Mouse (Mus musculus) midbrain, embryonic 10.5 days (tissue): ENCODE measurements around the gene Cd59b. TPM values are rescaled to one million over a fixed set of nuclear protein-coding genes. Genes with fewer than 3 reads are reported as not detected.
A peak's percentile ranks its signal among the peaks of the same experiment; 100 is the strongest.
"Not testable (repeated sequence)": the region's sequence is repeated elsewhere in the genome, so short reads cannot be mapped to it uniquely, and the experiment has no call there.

ENCODE experiments used
- DNase-seq: peaks from one replicate; pipeline ENCODE4 v3.0.0-alpha.2; 2017; ENCODE audit warnings: low spot score
- H3K27ac ChIP-seq: fragments of 300-500 bp; sonication (generic); replicated peaks from 2 replicates; pipeline ENCODE4 v1.5.1; 2016; ENCODE audit warnings: mild to moderate bottlenecking
- H3K27me3 ChIP-seq: fragments of 300-500 bp; sonication (generic); 2 replicates; pipeline ENCODE4 v1.6.1; 2016; ENCODE audit warnings: low read depth, mild to moderate bottlenecking; ENCODE audit not compliant: poor library complexity, severe bottlenecking
- H3K36me3 ChIP-seq: fragments of 300-500 bp; sonication (generic); 2 replicates; pipeline ENCODE4 v1.6.1; 2016; ENCODE audit warnings: mild to moderate bottlenecking, moderate library complexity
- H3K4me1 ChIP-seq: fragments of 300-500 bp; sonication (generic); 2 replicates; pipeline ENCODE4 v1.6.1; 2016
- H3K4me3 ChIP-seq: fragments of 300-500 bp; sonication (generic); 2 replicates; pipeline ENCODE4 v1.5.1; 2016; ENCODE audit warnings: mild to moderate bottlenecking, moderate library complexity
- H3K9me3 ChIP-seq: fragments of 300-500 bp; sonication (generic); replicated peaks from 2 replicates; pipeline ENCODE4 v1.6.1; 2016; ENCODE audit warnings: mild to moderate bottlenecking
- WGBS: fragments of 180-500 bp; shearing (Covaris S2); methylation state at CpG from one replicate; pipeline ENCODE4 v1.1.7; 2016; 5-methylcytosine and 5-hydroxymethylcytosine counted together
- polyA plus RNA-seq: library from polyadenylated mRNA; unstranded; fragments of >200 nt; fragmentation: Nextera tagmentation; extraction: Ambion mirVana; gene quantifications from 2 replicates; pipeline ENCODE4 v1.2.1, GENCODE M21; 2016

Gene Cd59b
- polyA plus RNA-seq, 1 experiment from 2014 or later, result 3.6 TPM

DNA sequence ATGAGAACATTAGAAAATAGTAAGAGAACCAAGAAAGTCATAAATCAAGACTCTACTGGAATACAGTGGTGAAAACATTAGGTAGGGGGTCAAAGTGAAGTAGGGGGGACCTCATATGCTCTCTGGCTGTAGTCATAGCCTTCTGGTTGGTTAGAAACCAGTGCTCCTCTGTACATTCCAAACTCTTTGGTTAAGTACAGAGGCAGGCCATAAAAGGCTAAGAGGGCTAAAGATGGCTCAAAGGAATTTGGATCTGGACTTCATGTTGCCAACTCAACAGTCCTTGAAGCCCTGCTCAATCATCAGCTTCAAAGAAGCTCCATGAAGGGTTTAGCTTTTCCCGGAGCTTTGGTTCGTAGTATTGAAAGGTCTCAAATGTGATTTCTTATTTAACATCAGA, 39.4 kb downstream of the Cd59b start:
- not testable (repeated sequence) for H3K27ac ChIP-seq, H3K9me3 ChIP-seq, H3K4me1 ChIP-seq, H3K4me3 ChIP-seq, DNase-seq, H3K36me3 ChIP-seq, H3K27me3 ChIP-seq
- 94% methylated on average over 2 of the region's 2 CpGs for WGBS

DNA sequence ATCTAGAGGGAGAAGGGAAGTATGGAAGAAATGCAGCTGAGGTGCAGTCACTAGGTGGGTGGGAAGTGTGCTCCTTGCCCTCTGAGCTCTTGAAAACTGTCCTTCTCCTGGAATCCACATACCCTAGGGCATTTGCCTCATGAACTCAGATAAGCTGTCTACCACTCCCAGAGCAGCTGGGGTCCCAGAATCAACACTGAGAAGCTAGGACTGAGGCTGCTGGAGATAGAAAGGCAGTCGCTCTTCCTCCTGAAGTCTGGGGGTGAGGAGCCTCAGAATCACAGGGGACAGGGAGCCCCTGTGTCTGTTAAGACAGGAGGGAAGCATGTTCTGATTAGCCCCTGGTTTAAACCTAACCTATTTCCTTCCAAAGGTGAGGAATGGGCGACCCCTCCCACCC, 39.9 kb downstream of the Cd59b start:
- Histone ChIP-seq H3K4me3 (no peak overlapping the region), H3K27me3 (no peaks in the 10 kb centered on the region), H3K27ac (no peak overlapping the region), H3K4me1 (no peaks in the 10 kb centered on the region), H3K36me3 (peaks cover 7% of the 10 kb centered on the region; the same call in 1 of the 2 replicates), H3K9me3 (no peaks in the 10 kb centered on the region)
- no peak for DNase-seq
- 58% methylated on average over 2 of the region's 2 CpGs for WGBS

DNA sequence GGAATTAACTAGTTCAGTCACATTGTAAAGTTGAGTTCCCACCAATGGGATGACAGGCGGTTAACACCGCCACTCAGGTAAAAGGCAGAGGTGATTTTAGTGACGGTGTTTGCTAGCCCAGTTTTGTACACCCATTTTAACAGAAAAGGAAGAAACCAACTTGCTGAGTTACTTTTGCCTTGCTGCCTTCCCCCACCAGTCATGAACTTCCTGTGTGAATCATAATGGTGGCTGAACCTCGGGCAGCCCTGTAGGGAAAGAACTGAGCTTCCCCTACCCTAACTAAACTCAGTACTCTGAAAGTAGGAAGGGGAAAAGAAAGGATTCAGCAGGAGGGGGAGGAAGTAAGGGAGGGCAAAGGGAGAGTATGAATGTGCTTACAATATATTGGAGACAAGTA, 40.4 kb downstream of the Cd59b start:
- WGBS, result 95% methylated on average over 4 of the region's 4 CpGs
- H3K27ac ChIP-seq, result no peak overlapping the region
- DNase-seq, result no peak
- H3K36me3 ChIP-seq, result peaks cover 7% of the 10 kb centered on the region; the same call in 1 of the 2 replicates
- no peaks in the 10 kb centered on the region for H3K9me3 ChIP-seq
- H3K4me1 ChIP-seq, result no peaks in the 10 kb centered on the region
- no peaks in the 10 kb centered on the region for H3K27me3 ChIP-seq
- H3K4me3 ChIP-seq, result no peak overlapping the region

DNA sequence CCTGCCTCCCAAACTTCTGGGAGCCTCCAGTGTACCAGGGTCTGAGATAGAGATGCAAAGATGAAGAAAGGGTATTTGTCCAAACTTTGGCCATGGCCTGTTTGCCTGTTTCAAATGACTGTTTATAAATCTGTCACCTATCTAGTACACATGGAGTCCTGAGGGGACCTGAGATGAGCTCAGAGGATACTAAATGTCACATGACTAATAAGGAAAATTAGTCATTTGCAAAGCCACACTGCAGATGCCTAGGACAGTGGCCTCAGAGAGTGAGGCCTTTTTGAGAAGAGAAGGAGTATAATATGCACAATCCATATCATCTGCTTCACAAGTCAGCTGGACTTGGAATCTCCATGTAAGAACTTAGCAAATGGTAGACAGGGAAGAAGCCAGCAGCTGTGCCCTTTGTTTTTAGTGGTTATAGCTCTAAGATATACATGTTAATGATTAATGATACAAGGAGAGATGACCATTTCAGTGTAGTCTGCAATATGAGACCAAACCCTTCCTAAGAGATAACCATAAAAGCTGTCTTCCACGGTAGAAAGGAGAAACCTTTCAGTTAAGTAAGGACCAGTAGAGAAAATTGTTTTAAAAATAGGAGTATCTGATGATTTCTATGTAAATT, 41.6 kb downstream of the Cd59b start:
- no CpG with 5 or more reads among the region's 1 CpGs for WGBS
- H3K4me1 ChIP-seq, H3K27ac ChIP-seq, DNase-seq, H3K27me3 ChIP-seq, H3K36me3 ChIP-seq, H3K4me3 ChIP-seq, H3K9me3 ChIP-seq: not testable (repeated sequence)

- not testable (repeated sequence) for H3K27ac ChIP-seq, H3K27me3 ChIP-seq, DNase-seq, H3K36me3 ChIP-seq, H3K4me1 ChIP-seq, H3K9me3 ChIP-seq, H3K4me3 ChIP-seq
These were observed 43.9 kb downstream of the Cd59b start for GRCm38 (mm10) chr2:104113563-104113962.

DNA sequence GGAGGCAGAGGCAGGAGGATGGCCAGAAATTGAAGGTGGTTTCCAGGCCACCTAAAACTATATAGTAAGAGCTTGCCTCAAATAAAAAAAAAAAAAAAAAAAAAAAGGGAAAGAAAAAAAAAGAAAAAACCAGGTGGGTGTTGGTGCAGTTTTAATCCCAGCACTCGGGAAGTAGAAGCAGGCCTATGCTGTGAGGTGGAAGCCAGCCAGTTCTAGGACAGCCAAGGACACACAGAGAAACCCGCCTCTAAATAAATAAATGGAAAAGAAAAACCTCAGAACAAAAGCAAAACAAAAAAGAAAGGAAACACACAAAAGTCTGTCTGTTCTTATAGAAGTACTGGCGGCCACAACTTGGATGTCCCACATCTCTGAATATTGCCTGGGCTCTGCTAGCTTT, 45.2 kb downstream of the Cd59b start:
- no peaks in the 10 kb centered on the region for H3K9me3 ChIP-seq
- H3K36me3 ChIP-seq, result peaks cover 7% of the 10 kb centered on the region; the same call in 1 of the 2 replicates
- no peak overlapping the region for H3K27ac ChIP-seq
- H3K4me3 ChIP-seq, result no peak overlapping the region
- DNase-seq, result no peak
- no peaks in the 10 kb centered on the region for H3K4me1 ChIP-seq
- H3K27me3 ChIP-seq, result no peaks in the 10 kb centered on the region
- WGBS, result 89% methylated on average over 3 of the region's 3 CpGs

- not testable (repeated sequence) for H3K27me3 ChIP-seq, H3K4me1 ChIP-seq, H3K4me3 ChIP-seq, H3K36me3 ChIP-seq, H3K27ac ChIP-seq, H3K9me3 ChIP-seq, DNase-seq
These were observed 47.5 kb downstream of the Cd59b start for GRCm38 (mm10) chr2:104117173-104117572.

DNA sequence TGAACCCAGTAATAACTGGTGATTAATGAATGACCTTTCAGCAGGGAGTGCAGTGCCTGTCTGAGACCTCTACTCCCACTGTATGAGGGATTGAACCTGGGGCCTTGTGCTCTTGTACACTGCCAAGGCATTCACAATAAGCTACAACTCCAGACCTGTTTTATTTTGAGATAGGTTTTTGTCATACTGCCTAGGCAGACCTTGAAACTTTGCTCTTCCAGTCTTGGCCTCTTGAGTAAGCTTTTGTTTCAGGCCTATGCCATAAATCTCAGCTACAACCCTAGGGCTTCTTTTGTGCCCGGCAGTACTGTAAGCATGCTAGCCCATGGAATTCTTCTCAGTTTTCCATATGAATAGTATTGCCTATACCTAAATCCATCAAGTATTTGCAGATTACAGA, 49.4 kb downstream of the Cd59b start:
- Histone ChIP-seq H3K4me3 (no peak overlapping the region), H3K27me3 (peaks cover 21% of the 10 kb centered on the region), H3K27ac (no peak overlapping the region), H3K9me3 (no peaks in the 10 kb centered on the region), H3K36me3 (no peaks in the 10 kb centered on the region), H3K4me1 (peaks cover 18% of the 10 kb centered on the region)
- no peak for DNase-seq
- WGBS, result 77% methylated on average over 1 of the region's 1 CpGs

DNA sequence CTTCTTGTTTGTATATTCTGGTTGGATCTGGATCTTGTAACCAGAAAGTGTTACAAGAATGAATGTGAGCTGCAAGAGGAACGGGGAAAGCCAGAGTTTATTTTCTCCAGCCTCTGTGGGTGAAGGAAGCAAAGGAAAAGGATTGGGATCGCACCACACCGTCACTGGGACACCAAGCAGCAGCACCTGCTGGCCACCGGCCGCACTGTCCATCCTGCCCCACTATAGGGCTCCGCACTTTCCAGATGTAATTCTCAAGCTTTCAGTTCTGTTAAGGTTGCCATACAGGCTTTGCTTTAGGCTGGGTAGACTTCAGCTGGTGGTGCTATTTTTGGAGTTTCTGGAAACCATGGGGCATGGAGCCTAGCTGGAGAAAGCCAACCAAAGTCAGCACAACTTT, 50.7 kb downstream of the Cd59b start:
- Histone ChIP-seq H3K4me3 (no peak overlapping the region), H3K9me3 (no peaks in the 10 kb centered on the region), H3K4me1 (peaks cover 18% of the 10 kb centered on the region), H3K27ac (no peak overlapping the region), H3K36me3 (no peaks in the 10 kb centered on the region), H3K27me3 (peaks cover 33% of the 10 kb centered on the region)
- no peak for DNase-seq
- 66% methylated on average over 6 of the region's 6 CpGs for WGBS

DNA sequence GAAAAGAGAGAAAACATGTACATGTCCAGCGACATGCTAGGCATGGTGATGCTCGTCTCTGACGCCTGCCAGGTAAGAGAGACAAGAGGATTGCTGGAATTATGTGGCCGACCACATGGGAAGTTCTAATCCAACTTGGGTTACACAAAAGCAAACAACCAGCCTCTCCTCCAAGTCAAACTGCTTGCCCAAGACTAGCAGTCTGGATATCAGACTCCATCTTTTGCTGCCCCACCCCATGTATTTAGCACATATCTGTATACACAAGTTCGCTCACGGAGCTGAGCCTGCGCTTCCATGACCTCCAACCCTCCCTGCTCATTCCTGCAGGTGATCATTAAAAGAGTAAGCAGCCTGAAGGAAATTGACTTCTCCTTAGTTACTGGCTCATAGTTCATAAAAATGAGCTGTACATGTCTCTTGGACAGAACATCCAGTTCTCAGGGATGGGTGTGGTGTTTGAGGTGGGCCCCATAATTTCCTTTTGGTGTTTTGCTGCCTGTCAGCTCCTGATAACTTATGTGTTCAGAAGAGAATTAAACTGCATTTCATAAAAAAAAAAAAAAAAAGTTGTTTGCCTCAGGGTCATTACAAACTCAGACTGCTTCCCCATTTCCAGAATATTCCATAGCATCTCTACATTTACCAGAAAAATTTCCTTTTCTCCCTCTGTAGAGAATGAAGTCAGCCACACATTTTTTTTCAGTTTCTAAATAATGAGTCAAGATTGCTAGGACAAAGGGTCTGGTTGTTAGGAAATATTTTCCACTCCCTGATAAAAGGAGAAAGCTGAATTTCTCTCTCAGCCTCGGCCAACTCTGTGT, 52.2 kb downstream of the Cd59b start:
- 81% methylated on average over 8 of the region's 8 CpGs for WGBS
- Histone ChIP-seq H3K27me3 (peaks cover 45% of the 10 kb centered on the region), H3K4me1 (peaks cover 18% of the 10 kb centered on the region), H3K4me3 (peak overlapping the region; percentile 82), H3K9me3 (no peaks in the 10 kb centered on the region), H3K36me3 (no peaks in the 10 kb centered on the region), H3K27ac (peak overlapping the region; percentile 86)
- no peak for DNase-seq

DNA sequence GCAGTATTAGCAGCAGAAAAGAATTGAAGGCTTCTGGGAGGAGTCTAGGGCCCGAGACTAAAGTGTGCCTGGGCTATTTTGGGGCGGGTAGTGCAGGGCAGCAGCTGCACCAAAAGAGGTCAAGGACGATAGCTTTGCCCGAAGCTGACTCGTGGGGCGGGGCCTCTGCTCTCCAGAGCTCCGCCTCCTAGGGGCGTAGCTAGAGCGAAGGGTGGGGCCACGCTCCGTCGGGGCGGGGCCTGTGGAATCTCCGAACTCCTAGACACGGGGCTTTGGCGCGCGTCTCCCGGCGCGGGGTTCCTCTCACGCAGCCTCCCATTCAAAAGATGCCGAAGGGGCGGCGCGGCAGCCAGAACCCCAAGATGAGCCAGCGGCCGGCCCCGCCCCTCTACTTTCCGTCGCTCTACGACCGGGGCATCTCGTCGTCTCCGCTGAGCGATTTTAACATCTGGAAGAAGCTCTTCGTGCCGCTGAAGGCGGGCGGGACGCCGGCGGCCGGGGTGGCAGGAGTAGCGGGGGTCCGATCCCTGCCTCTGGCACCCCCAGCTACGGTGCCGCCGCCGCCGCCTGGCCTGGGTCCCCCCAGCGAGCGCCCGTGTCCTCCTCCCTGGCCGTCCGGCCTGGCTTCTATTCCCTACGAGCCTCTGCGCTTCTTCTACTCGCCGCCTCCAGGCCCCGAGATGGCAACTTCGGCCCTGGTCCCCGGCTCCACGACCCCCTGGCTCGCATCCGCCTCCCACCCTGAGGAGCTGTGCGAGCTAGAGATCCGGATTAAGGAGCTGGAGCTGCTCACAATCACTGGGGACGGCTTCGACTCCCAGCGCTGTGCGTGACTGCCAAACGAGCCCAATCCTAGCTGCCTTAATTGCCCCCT, 53.1 kb downstream of the Cd59b start, which contains the start of gene A930018P22Rik:
Gene A930018P22Rik (plus strand): TSS at position 265 of the 874 bp plus-strand sequence.
- WGBS, result under 1% methylated on average over 74 of the region's 74 CpGs
- peak within 1 kb of the TSS; percentile 86 for H3K27ac ChIP-seq

DNA sequence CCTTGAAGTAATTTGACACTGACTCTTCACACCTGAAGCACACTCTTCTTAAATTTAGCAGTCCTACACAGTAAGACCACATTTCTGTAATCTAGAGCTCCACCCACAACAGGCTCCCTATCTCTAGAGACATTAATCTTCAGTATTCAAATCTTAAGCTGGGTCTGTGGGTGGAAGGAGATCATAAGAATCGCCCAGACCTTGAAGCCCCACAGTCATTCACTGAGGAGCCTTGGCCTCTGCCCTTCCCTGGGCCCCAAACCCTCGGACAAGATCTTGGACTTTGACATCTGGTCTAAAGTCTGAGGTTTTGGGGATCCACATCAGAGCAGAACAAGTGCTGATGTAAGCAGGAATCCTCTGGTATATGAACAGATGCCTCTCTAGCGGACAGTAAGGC, 53.9 kb downstream of the Cd59b start:
- WGBS, result 54% methylated on average over 3 of the region's 3 CpGs
- Histone ChIP-seq H3K36me3 (no peaks in the 10 kb centered on the region), H3K4me3 (peak overlapping the region; percentile 82), H3K9me3 (no peaks in the 10 kb centered on the region), H3K4me1 (peaks cover 18% of the 10 kb centered on the region), H3K27ac (no peak overlapping the region), H3K27me3 (peaks cover 52% of the 10 kb centered on the region)
- no peak for DNase-seq

More for the DNA sequence above, 53.1 kb downstream of the Cd59b start, which contains the start of gene A930018P22Rik:
- Histone ChIP-seq H3K9me3 (no peaks in the 10 kb centered on the region), H3K4me1 (peaks cover 18% of the 10 kb centered on the region), H3K27me3 (peaks cover 48% of the 10 kb centered on the region), H3K36me3 (no peaks in the 10 kb centered on the region), H3K4me3 (peak within 1 kb of the TSS; percentile 82)
- peak; percentile 91 for DNase-seq
